Mouse (Mus musculus) ovary, postnatal 36 days (tissue): ENCODE measurements around the gene Zfp598.
"Not testable (repeated sequence)": the region's sequence is repeated elsewhere in the genome, so short reads cannot be mapped to it uniquely, and the experiment has no call there.

ENCODE experiments used
- DNase-seq: peaks from one replicate; pipeline ENCODE4 v3.0.0; 2022; ENCODE audit warnings: low spot score, mixed read lengths

The Zfp598 gene

DNA sequence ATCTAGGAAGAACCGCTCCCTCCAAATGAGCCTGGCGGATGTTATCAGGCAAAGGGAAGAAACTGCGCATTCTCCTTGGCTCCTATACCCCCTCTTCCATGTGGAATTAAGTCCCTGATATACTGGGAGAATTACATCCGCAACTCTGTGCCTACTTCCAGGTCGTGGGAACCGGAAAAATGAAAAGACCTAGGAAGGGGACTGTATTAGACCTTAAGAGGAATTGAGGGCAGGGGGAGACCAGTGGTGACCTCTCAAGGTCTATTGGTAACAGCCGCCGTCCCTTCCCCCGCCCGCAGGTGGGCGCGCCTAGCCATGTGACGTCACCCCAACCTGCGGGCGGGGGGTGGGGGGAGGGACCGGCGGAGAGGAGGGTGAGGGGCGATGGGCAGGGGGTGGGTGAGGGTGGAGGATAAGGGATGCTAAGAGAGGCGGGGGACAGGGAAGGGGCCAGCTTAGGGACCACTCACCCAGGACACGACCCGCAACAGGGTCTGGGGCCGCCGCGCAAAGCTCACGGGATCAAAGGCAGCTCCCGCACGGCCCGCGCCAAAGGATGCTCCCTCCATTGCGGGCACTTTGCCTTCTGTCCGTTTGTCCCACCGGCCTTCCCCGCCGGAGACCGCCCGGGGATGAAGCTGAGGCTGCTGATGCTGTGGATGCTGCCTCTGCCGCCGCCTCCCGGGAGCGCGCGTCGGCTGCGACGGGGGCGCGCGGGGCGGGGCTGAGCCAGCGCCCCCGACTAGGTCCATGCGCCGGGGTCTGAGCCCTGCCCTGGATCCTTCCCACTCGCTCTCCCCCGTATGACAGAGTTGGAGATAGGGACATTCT, 20.0 kb downstream of the Zfp598 start, which contains the start of gene Syngr3:
TSS of gene Syngr3 (minus strand) at position 705 of the 831 bp plus-strand sequence.
- no peak for DNase-seq

DNA sequence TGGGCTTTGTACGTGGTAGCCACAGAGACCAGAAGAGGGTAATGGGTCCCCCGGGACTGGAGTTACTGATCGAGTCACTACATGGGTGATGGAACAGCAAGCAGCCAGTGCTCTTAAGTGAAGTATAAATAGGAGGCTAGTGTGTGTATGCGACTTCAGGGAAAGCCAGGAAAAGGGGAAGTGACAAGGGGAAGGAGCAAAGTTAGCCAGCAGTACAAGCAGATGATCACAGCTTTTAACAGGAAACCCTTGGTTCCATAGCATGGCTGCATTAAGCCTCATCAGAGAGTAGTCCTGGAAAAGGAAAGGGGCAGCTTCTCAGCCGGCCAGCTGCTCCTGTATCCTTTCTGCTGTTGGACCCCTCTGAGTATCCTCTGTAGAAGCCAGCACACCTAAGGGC, 22.9 kb downstream of the Zfp598 start:
- DNase-seq, result no peak

DNA sequence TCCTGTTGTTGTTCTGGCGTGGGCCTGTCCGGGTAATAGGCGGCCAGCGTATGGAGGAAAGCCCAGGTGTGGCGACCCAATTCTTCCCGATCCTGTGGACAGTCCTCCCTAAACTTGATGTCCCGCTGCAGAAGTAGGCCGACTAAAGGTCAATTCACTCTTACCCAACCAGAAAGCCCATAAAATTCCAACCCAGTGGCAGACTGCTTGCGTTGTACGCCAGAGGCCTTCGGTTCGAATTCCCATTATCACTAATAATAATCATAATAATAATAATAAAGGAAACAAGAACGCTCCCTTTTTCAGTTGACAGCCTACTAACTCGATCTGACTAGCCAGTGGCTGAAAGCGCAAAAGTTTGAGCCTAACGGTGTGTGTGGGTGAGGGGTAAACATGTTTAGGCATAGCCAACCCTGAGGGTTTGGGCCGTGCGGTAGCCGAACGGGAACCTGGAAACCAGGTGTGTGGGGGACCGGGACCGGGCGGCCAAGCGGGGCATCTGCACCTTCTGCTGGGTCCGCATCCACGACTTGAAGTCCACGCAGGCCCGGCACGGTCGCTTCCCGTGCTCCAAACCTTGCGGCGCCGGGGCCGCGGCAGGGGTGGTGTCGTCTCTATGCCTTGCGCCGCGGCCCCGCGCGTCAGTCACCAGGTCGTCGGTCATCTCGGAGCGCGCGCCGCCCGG, 26.0 kb downstream of the Zfp598 start:
- no peak for DNase-seq

DNA sequence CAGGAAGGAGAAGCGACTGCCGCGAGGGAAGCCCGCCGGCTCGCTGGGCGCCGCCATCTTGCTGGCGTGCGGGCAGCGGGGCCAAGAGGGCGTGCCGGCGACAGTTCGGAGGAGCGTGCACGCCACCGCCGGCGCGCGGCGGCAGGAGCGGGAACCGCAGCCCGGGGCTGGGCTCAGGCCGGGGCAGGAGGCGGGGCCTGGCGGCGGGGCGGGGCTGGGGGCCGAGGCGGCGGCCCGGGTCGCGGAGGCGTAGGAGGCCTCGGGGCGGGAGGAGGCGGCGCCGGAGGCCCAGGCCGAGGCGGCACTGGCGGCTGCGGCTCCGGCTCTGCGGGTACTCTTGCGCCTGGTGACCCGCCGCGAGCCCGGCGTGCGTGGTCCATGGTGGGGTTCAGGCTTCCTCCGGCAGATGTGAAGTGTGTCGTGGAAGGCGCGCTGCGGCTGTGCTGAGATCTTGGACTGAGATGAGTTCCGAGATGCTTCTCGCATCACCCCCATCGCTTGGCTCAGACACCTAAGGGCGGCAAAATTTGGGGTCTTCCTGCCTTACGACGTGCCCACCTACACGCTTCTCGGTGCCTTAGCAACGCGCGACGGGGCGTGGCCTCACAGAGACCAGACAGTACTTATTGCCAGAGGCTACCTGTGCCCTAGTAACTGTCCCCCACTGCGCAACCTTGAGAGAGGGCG, 26.7 kb downstream of the Zfp598 start, which contains the start of the genes Gfer and Noxo1:
TSS of gene Gfer (minus strand) at position 146 of the 687 bp plus-strand sequence.
TSS of gene Noxo1 (plus strand) at position 224 of the 687 bp plus-strand sequence.
- DNase-seq, result peak; percentile 93

DNA sequence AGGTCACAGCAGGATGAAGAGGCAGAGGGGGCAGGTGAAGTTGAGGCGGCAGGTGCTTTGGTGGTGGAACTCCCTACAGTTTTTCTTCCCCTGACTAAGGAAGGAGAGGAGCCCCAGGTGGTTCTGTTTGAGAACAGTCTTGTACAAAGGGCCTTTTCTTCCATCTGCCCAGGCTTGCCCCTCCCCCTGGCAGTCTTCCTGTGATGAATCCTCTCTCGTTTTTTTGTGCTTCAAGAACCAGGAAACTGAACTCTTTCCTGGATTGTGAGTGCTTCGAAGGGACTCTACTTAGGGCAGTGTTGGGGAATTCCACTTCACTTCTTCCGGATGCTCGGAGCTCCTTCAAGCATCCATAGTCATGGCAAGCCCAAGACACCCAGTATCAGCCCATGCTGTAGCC, 28.5 kb downstream of the Zfp598 start:
- no peak for DNase-seq

DNA sequence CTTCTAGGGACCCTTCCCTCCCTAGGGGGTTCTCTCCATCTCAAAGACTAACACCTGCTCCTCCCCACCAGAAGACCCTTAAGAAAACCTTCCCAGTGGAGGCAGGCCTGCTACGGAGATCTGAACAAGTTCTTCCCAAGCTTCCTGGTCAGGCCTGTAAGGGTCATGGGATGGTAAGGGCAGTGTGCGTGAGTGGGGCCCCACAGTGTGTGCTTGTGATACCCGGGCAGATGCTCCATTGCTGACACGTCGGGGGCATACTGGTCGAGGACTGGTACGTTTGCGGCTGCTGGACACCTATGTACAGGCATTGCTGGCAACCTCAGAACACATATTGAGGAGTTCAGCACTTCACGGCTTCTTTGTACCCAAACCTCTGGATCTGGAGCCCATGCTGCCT, 29.2 kb downstream of the Zfp598 start:
- no peak for DNase-seq

DNA sequence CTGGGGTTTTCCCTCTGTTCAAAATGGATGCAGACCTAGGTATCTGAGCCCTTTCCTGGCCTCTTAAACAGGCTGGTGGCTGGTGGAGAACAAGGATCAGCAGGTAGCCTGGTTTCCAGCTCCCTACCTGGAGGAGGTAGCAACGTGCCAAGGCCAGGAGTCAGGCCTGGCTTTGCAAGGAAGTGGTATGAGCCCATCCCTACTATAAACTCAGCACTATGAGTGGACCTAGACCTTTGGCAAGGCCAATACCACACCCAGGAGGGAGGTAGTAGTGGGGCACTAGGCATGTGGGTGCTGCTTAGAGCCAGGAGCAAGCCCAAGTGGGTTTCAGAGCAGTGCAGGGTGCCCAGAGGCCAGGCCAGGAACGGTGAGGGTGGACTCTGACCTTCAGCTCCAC, 30.0 kb downstream of the Zfp598 start:
- DNase-seq, result no peak

DNA sequence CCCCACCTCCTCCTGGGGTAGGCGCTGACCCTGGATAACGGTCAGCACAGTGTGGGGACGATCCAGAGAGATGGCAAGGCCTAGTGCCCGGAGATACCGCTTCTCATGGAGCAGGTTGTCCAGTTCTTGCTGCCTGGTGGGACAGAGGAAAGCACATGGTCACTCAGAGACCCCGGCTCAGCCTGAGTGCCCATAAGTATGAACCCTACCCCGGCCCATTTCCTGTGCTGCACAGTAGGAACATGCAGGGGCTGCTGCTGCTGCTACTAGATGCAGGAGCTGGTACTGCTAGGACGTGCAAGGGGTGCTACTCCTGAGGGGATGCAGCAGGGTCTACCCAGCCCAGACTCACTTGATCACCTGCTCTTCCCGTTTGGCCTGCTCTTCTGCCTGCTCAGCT, 31.8 kb downstream of the Zfp598 start:
- no peak for DNase-seq

DNA sequence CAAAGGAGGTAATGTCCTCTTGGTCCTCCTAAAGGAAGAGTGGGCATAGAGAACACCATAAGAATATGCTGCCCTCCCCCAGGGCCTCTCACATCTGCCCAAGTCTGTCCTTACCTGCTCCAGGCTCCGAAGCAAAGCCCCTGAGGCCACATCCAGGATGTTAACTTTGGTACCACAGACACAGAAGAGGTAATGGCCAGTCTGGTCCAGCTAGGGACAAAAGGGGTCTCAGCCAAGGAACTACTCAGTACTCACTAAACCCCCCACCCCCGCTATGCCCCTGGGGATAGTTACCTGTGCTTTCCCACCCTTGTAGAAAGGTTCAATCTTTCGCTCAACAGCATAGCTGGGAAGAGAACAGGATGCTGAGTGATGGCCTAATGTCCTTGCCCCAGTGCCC, 36.3 kb downstream of the Zfp598 start:
- DNase-seq, result no peak

DNA sequence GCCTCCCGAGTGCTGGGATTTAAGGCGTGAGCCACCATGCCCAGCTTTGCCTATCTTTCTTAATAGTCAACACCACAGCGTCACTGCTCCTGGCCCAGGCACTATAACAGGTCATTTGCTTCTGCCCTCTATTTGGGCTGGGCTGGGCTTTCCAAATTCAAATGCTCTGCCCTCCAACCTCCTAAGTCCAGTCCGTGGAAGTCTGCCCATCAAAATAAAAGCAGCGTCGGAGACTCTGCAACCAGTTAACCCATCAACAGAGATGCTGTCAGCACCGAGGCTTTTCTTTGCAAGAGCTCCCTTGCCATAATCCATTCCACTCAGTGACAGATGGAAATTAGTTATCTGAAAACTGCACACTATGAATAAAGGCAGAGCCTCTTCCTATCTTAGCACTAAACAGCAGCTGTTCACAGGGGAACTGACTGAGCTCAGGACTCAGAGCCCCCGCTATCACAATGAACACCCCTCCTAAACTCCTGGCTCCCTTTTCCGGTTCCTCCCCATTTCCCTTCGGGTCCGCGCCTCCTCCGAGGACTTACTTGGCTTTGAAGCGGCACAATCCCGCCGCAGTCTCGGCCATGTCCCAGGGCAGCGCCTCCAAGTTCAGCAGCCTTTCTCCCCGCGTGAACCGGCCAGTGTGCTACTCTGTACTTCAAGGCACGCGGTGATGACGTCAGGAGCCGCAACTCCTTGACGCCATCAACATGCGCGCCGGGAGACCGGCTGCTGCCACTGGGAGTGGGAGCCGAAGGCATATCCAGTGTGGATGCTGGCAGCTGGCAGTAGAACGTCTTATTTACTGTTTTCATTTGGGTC, 37.7 kb downstream of the Zfp598 start, which contains the start of gene Tbl3:
TSS of gene Tbl3 (minus strand) at position 679 of the 819 bp plus-strand sequence.
- peak; percentile 90 for DNase-seq

DNA sequence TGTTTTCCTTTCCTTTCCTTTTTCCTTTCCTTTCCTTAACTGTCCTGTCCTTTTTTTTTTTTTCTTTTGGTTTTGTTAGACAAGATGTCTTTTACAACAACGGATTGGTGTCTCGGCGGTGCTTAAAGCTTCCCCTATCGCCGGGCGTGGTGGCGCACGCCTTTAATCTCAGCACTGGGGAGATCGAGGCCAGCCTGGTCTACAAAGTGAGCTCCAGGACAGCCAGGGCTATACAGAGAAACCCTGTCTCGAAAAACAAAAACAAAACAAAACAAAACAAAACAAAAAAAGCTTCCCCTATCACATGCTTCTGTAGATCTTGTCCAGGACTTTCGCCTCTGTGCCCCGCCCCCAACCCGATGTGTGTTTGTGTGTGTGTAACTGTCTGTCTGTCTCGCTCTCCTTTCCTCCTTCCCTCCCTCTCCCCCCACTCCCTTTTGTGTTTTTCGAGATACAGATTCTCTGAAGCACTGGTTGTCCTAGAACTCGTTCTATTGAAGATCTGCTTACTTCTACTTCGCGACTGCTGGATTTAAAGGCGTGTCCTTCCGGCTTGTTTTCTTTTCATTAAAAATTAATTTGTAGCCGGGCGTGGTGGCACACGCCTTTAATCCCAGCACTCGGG, 38.4 kb downstream of the Zfp598 start:
- no peak for DNase-seq

DNA sequence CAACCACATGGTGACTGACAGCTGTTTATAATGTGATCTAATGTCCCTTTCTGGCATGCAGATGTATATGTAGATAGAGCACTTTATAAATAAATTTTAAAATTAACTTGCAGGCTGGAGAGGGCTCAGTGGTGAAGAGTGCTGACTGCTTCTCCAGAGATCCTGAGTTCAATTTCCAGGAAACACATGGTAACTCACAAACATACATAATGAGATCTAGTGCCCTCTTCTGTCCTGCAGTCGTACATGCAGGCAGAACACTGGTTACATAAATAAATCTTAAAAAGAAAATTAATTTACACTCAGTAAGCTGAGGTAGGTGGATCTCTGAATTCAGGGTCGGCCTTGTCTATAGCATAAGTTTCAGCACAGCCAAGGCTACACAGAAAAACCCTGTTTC, 39.2 kb downstream of the Zfp598 start:
- no peak for DNase-seq

DNA sequence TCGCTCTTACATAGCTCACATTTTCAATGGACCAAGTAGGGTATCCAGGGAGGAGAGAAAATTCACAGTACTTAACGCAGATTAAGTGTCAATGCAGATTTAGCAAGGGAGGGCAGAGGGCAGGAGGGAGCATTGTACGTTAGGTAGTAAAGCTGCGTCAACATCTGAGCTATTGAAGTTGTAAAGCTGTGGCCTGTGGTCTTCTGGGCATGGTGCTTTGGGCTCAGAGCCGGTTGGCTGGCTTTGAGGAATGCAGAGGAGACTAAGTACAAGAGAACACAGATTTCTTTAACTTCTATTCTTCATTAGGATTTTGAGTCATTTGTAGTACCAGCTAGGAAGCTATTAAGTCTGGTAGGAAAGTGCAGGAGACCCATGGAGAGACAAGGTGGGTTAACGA, 46.1 kb downstream of the Zfp598 start:
- DNase-seq, result no peak

DNA sequence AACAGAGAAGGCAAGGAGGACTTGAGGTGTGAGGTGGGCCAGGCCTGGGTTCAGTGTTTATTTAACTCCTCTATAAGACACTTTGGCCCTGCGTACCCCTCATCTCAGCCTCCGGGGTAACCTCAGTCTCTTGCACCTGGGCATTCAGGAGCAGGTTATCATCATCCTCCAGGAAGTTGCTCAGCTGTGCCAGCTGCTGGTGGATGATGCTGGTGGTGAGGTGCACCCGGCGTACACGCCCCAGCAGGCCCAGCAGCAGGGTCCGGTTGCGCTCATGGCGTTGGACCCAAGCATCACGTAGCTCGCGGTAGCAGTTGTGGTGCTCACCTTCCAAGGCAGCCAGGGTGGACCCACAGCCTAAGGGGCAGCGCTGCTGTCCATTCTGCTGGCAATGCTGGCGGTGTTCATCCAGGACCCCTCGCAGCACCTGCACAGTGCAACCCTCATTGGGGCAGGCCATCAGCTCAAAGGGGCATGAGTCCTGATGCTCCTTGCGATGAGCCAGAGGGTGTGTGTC, 46.7 kb downstream of the Zfp598 start:
- DNase-seq, result no peak

DNA sequence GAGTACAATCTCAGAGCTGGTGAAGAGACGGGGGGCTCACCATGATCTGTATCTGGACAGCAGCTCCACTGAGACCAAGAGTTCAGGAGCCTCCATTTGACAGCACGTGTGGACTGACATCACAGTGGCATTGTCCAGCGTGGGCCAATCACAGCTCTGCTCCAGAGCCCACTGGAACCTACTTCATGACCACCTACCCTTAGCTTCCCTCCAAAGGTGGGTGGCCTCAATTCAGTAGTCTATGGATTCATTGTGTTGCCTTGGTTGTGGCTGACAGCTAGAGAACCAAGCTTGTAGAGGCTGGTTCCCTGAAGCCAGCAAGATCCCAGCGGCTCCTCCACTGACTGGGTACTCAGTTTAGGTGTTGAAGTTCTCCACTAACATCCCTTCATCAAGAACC, 48.5 kb downstream of the Zfp598 start, which contains the start of the genes Rnf151 and Rps2:
TSS of gene Rnf151 (minus strand) at position 121 of the 400 bp plus-strand sequence.
TSS of gene Rps2 (plus strand) at position 174 of the 400 bp plus-strand sequence.
- DNase-seq, result no peak

DNA sequence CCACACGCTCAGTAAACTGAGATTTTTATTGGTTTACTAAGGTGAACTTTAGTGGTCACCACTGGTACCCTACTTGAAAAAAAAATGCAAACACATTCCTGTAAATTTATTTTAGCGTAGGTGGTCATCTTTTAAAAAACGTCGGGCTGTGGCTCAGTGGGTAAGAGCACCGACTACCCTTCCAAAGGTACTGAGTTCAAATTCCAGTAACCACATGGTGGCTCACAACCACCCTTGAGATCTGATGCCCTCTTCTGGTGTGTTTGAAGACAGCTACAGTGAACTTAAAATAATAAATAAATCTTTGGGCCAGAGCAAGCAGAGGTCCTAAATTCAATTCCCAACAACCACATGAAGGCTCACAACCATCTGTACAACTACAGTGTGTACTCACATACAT, 49.5 kb downstream of the Zfp598 start:
- DNase-seq, result not testable (repeated sequence)

DNA sequence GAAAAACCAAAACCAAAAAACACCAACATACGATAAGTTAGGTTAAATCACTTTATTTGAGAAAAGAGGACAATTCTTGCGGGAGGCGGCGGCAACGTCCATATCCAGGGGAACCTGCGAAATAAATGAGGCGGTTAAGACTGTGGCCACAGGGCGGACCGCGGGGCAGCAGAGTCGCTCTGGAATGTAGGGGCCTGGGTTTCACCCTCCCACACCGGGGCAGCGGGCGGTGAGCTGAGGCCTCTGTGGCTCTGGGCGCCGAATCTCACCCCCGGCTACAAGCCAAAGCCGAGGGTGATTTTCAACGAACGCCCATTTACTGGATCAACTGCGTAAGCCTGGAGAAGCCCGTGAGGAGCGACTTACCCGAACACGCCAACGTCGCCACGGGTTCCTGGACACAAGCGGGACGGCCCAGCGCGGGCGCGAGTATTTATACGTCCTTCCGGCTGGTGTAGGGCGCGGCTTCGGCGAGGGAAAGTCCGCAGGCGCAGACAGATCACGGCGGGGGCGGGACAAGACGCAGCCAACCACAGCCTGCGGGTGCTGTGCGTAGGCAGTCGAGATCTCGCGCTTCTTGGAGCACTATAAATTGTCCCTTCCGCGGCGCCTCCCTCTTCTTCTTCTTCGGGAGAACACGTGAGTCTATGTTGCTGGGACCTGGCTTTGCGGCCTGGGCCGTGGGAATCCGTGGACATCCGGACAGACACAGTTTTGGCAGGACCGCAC, 50.2 kb downstream of the Zfp598 start:
- DNase-seq, result peak; percentile 97

DNA sequence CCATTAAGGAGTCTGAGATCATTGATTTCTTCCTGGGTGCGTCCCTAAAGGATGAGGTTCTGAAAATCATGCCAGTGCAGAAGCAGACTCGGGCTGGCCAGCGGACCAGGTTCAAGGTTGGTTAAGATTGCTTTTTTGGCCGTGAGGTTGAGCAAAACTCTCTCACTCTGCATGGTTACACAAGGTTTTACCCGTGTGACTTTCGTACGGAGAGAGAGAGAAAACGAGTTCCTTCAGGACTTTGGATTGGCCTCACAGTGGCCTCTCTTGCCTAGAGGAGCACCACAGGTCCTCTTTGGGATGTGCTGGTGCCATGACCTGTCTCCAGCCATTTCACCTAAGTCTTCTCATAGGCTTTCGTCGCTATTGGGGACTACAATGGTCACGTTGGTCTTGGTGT, 51.1 kb downstream of the Zfp598 start:
- DNase-seq, result not testable (repeated sequence)

DNA sequence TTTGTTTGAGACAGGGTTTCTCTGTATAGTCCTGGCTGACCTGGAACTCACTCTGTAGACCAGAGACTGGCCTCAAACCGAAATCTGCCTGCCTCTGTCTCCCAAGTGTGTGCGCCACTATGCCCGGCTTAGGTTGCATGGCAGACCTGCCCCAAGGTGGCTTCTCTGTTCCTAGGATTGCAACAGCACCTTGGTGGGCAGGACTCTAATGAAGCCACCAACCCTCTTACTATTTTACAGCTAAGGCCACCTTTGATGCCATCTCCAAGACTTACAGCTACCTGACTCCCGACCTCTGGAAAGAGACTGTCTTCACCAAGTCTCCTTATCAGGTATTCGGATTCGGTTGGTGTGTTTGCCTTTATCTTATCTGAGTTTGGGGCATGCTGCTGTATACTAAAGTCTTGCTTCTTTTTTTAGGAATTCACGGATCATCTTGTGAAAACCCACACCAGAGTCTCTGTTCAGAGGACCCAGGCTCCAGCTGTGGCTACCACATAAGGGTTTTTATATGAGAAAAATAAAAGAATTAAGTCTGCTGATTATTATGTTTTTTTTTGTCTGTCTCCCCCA, 52.0 kb downstream of the Zfp598 start:
- DNase-seq, result not testable (repeated sequence)
